Mouse (Mus musculus) spleen, adult 2 months (tissue): ENCODE measurements around the gene Nkain1.

ENCODE experiments used
- CTCF ChIP-seq: fragments of 200-500 bp; IDR thresholded peaks from 2 replicates; pipeline ENCODE4 v1.5.1; 2011; ENCODE audit warnings: mild to moderate bottlenecking, inconsistent platforms; ENCODE audit not compliant: insufficient read depth, insufficient read length, insufficient replicate concordance; ENCODE audit errors: extremely low read depth
- POLR2A ChIP-seq: fragments of 200-500 bp; IDR thresholded peaks from 2 replicates; pipeline ENCODE4 v1.6.1; 2011; ENCODE audit warnings: low read depth, low read length, inconsistent platforms

DNA sequence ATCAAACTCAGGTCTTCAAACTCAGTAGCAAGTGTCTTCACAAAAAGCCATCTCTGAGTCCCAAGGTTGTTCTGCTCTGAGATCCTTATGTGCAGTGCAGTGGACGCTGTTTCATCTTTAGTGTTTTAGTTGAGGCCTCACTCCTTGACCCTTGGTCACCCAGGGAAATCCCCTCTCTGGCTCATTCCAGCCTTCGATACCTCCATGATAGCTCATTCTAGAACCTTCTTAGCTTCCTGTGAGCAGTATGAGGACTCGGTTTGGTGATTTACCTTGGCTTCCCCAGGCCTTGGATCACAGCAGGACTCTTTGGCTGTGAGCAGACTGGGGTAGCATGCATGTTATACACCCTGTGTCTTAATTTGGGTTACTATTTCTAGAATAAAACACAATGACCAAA lies 1.6 kb upstream of the Nkain1 start:
- TF ChIP-seq POLR2A (no peak), CTCF (no peak)
